Mouse (Mus musculus) stomach, embryonic 14.5 days (tissue): Measurements from ENCODE around the gene Spta1. TPM values are rescaled to one million over a fixed set of nuclear protein-coding genes. Genes with fewer than 3 reads are reported as not detected.

Source experiments
- polyA plus RNA-seq: library from polyadenylated mRNA; unstranded; fragments of >200 nt; fragmentation: Nextera tagmentation; extraction: Ambion mirVana; gene quantifications from 2 replicates; pipeline ENCODE4 v1.2.1, GENCODE M21; 2014

Gene Spta1
- polyA plus RNA-seq, 1 experiment from 2014 or later = 0.27 TPM

Other genes with a start within 250 kb of the Spta1 start
- 1.9 and 2.5 TPM in 2 replicates for gene Mndal, start 230.3 kb upstream of the Spta1 start, polyA plus RNA-seq
- 1.1 and 2.2 TPM in 2 replicates for gene Ifi203, start 230.1 kb upstream of the Spta1 start, polyA plus RNA-seq
- 0.14 and 0.23 TPM in 2 replicates for gene Ifi202b, start 190.0 kb upstream of the Spta1 start, polyA plus RNA-seq
- gene Ifi205, start 141.0 kb upstream of the Spta1 start, polyA plus RNA-seq = 0.36 TPM in 1 of 2 replicates, not detected in the other
- gene Olfr433, start 132.1 kb upstream of the Spta1 start, polyA plus RNA-seq = not detected in 2 replicates
- not detected in 2 replicates for gene Olfr432, start 123.6 kb upstream of the Spta1 start, polyA plus RNA-seq
- gene Olfr430, start 106.2 kb upstream of the Spta1 start, polyA plus RNA-seq = not detected in 2 replicates
- gene Olfr429, start 88.4 kb upstream of the Spta1 start, polyA plus RNA-seq = not detected in 2 replicates
- not detected in 2 replicates for gene Olfr427, start 75.9 kb upstream of the Spta1 start, polyA plus RNA-seq
- not detected in 2 replicates for gene Olfr231, start 51.6 kb upstream of the Spta1 start, polyA plus RNA-seq
- gene Olfr424, start 41.3 kb upstream of the Spta1 start, polyA plus RNA-seq = not detected in 2 replicates
- not detected in 2 replicates for gene Olfr420, start 17.1 kb upstream of the Spta1 start, polyA plus RNA-seq
- gene Olfr419, start 79.3 kb downstream of the Spta1 start, polyA plus RNA-seq = not detected in 2 replicates
- not detected in 2 replicates for gene Mptx1, start 157.7 kb downstream of the Spta1 start, polyA plus RNA-seq
- gene Olfr417, start 192.3 kb downstream of the Spta1 start, polyA plus RNA-seq = not detected in 2 replicates
- not detected in 2 replicates for gene Olfr248, start 218.3 kb downstream of the Spta1 start, polyA plus RNA-seq